Mouse (Mus musculus): Measurements from ENCODE around the gene Gpn3. TPM values are rescaled to one million over a fixed set of nuclear protein-coding genes. Genes with fewer than 3 reads are reported as not detected.
"Not testable (repeated sequence)": the region's sequence is repeated elsewhere in the genome, so short reads cannot be mapped to it uniquely, and the experiment has no call there.

Gpn3 gene
- total RNA-seq, 2 experiments from 2014 or later = 15.2 to 30.2 TPM

- ATAC-seq (replicated peaks; ENCODE audit: low FRiP score, poor library complexity, severe bottlenecking) = no peak
Measured at GRCm38 (mm10) chr5:122414351-122414750, 42.7 kb downstream of the Gpn3 start.

DNA sequence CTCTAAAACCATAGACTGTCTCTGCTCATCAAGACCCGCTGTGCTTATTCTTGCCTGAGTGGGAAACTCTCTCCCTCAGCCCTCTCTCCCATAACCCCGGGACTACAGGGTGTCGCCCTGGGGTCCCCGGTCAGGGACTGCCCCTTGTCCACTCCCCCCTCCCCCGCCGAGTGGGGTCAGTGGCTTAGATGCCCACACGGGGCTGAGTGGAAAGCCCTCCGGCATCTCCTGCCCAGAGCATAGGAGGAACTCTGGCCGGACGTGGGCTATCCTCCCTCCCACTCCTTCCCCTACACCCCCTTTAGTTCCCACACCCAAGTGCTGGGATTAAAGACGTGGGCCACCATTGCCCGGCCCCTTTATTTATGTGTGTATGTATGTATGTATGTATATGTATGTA is 43.8 kb downstream of the Gpn3 start:
- no peak for ATAC-seq (replicated peaks; ENCODE audit: low FRiP score, poor library complexity, severe bottlenecking)

- ATAC-seq (replicated peaks; ENCODE audit: low FRiP score, poor library complexity, severe bottlenecking) = not testable (repeated sequence)
Measured at GRCm38 (mm10) chr5:122420676-122421075, 49.0 kb downstream of the Gpn3 start.

- 0 out of 2 replicates have a peak, but pooled peaks have one; percentile 12 for ATAC-seq (replicated peaks; ENCODE audit: low FRiP score, poor library complexity, severe bottlenecking)
Measured at GRCm38 (mm10) chr5:122421271-122422068, 49.8 kb downstream of the Gpn3 start, which contains the start of gene Anapc7. Gene Anapc7, plus strand, starts transcription at chr5:122421693.

DNA sequence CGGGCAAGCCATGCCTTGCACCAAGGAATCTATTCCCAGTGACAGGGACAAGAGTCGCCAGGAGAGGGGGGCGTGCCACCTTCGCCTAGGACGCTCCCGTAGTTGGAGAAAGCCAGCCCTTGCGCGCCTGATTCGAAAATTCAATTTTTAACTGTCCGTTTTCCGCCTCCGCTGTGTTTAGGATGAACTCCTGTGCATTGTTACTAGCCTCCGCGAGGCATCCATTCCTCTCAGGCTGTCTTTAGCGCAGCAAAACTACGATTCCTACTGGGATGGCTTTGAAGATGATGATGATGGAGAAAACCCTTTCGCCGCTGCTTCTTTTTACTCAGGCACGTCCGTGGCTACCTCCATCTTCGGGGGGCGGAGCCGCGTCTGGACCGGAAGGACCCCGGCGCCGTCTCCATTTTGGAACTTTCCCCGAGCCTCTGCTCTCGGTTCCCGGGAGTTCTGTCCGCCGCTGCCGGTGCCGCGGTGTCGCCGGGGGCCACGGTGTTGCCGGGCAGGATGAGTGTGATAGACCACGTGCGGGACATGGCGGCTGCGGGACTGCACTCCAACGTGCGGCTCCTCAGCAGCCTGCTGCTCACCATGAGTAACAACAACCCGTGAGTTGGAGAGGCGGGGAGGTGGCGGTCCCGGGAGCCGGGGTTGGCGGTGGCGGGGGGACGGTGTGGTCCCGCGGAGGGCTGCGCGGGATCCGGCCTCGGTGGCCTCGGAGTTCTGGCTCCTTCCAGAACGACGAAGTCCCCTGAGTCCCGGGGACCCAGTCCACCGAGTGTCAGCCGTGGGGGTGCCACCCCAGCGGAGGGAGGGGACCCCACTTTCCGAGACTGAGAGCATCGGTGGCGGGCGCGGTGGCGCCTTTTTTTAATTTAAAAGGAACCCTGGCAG is 50.6 kb downstream of the Gpn3 start:
- peak; percentile 95 for ATAC-seq (replicated peaks; ENCODE audit: low FRiP score, poor library complexity, severe bottlenecking)

DNA sequence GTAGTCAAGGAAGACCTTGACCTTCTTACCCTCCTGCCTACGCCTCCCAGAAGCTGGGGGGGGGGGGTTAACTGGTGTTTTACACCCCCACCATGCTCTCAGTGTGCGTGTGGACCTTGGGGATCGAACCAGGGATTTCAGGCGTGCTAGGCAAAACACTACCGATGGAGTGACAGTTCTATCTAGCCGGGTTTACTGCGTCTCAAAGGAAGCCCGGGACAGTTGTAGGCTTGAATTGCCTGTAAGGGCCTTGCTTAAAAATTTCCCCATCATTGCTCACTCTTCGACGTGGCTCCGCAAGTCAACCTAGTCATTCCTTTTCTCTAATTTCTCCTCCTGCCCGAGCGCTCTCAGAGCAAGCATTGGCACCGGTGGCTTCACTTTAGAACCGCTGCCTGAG is 51.4 kb downstream of the Gpn3 start:
- ATAC-seq (replicated peaks; ENCODE audit: low FRiP score, poor library complexity, severe bottlenecking) = no peak

GRCm38 (mm10) chr5:122425550-122425949 is 53.9 kb downstream of the Gpn3 start:
- ATAC-seq (replicated peaks; ENCODE audit: low FRiP score, poor library complexity, severe bottlenecking) = no peak

DNA sequence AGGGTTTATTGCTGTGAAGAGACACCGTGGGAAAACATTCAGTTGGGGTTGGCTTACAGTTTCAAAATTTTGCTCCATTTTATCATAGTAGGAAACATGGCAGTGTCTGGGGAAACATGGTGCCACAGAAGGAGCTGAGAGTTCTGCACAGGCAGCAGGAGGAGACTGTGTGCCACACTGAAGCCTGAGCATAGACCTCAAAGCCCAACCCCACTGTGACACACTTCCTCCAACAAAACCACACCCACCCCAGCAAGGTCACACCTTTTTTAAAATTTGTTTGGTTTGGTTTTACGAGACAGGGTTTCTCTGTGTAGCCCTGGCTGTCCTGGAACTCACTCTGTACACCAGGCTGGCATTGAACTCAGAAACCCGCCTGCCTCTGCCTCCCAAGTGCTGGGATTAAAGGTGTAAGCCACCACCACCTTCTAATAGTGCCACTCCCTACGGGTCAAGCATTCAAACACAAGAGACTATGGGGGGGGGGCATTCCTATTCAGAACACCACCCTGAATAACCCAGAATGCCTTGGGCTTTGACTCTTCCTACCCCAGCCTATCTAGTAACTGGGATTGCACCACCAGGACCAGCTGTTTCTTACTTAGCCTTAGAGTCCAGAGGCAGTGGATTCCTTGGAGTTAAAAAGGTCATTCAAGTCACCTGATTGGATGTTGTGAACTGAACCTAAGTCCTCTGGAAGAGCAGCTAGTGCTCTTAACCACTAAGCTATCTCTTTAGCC is 58.5 kb downstream of the Gpn3 start:
- no peak for ATAC-seq (replicated peaks; ENCODE audit: low FRiP score, poor library complexity, severe bottlenecking)

DNA sequence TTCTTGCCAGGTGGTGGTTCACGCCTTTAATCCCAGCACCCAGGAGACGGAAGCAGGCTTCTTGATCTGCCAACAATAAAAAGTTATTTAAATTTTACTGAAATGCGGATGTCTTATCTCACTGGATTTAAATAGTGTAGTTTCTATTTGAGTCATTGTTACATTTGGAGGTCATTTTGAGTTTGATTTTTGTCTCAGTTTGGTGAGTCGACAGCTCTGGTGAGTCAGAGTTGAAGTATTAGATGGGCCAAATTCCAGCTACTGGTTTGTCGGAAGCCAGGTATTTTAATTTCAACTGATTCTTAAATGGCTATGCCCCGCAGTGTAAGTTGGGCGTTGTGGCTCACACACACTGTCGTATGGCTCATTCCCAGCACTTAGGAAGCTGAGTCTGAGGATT is 59.5 kb downstream of the Gpn3 start:
- ATAC-seq (replicated peaks; ENCODE audit: low FRiP score, poor library complexity, severe bottlenecking) = no peak

Other genes starting within 250 kb of the Gpn3 start
- gene Ccdc63, start 231.1 kb upstream of the Gpn3 start, total RNA-seq (2015; ENCODE audit: low replicate concordance) = not detected in 2 replicates
- gene Ccdc63, start 231.1 kb upstream of the Gpn3 start, total RNA-seq (2017; ENCODE audit: low replicate concordance) = not detected in 2 replicates
- 310 and 340 TPM in 2 replicates for gene Ppp1cc, start 213.6 kb upstream of the Gpn3 start, total RNA-seq (2015; ENCODE audit: low replicate concordance)
- 91.1 and 263 TPM in 2 replicates for gene Ppp1cc, start 213.6 kb upstream of the Gpn3 start, total RNA-seq (2017; ENCODE audit: low replicate concordance)
- gene Hvcn1, start 165.1 kb upstream of the Gpn3 start, total RNA-seq (2015; ENCODE audit: low replicate concordance) = 24.9 and 29.8 TPM in 2 replicates
- gene Hvcn1, start 165.1 kb upstream of the Gpn3 start, total RNA-seq (2017; ENCODE audit: low replicate concordance) = 15.7 and 17.3 TPM in 2 replicates
- gene Tctn1, start 107.4 kb upstream of the Gpn3 start, total RNA-seq (2015; ENCODE audit: low replicate concordance) = 16.2 and 19.7 TPM in 2 replicates
- 8.7 and 39.3 TPM in 2 replicates for gene Tctn1, start 107.4 kb upstream of the Gpn3 start, total RNA-seq (2017; ENCODE audit: low replicate concordance)
- 0.72 and 2.5 TPM in 2 replicates for gene Pptc7, start 87.5 kb upstream of the Gpn3 start, total RNA-seq (2015; ENCODE audit: low replicate concordance)
- gene Pptc7, start 87.5 kb upstream of the Gpn3 start, total RNA-seq (2017; ENCODE audit: low replicate concordance) = 5.8 and 6.2 TPM in 2 replicates
- 0.36 TPM in 1 of 2 replicates, not detected in the other for gene Rad9b, start 17.6 kb upstream of the Gpn3 start, total RNA-seq (2015; ENCODE audit: low replicate concordance)
- 0.15 and 4.1 TPM in 2 replicates for gene Rad9b, start 17.6 kb upstream of the Gpn3 start, total RNA-seq (2017; ENCODE audit: low replicate concordance)
- gene Vps29, start 17.5 kb upstream of the Gpn3 start, total RNA-seq (2015; ENCODE audit: low replicate concordance) = 40.2 and 62.7 TPM in 2 replicates
- 15.1 and 32.0 TPM in 2 replicates for gene Vps29, start 17.5 kb upstream of the Gpn3 start, total RNA-seq (2017; ENCODE audit: low replicate concordance)
- 10.8 and 20.1 TPM in 2 replicates for gene Fam216a, start 488 bp downstream of the Gpn3 start, total RNA-seq (2015; ENCODE audit: low replicate concordance)
- gene Fam216a, start 488 bp downstream of the Gpn3 start, total RNA-seq (2017; ENCODE audit: low replicate concordance) = 10.4 and 19.4 TPM in 2 replicates
- gene Arpc3, start 20.0 kb downstream of the Gpn3 start, total RNA-seq (2015; ENCODE audit: low replicate concordance) = 115 and 159 TPM in 2 replicates
- 270 and 286 TPM in 2 replicates for gene Arpc3, start 20.0 kb downstream of the Gpn3 start, total RNA-seq (2017; ENCODE audit: low replicate concordance)
- 14.1 and 26.4 TPM in 2 replicates for gene Anapc7, start 49.8 kb downstream of the Gpn3 start, total RNA-seq (2015; ENCODE audit: low replicate concordance)
- 22.3 and 34.3 TPM in 2 replicates for gene Anapc7, start 49.8 kb downstream of the Gpn3 start, total RNA-seq (2017; ENCODE audit: low replicate concordance)
- gene Atp2a2, start 130.3 kb downstream of the Gpn3 start, total RNA-seq (2015; ENCODE audit: low replicate concordance) = 73.2 and 84.3 TPM in 2 replicates
- gene Atp2a2, start 130.3 kb downstream of the Gpn3 start, total RNA-seq (2017; ENCODE audit: low replicate concordance) = 106 and 160 TPM in 2 replicates
- gene Ift81, start 242.6 kb downstream of the Gpn3 start, total RNA-seq (2015; ENCODE audit: low replicate concordance) = not detected in 2 replicates
- 0.39 TPM in 1 of 2 replicates, not detected in the other for gene Ift81, start 242.6 kb downstream of the Gpn3 start, total RNA-seq (2017; ENCODE audit: low replicate concordance)

All from erythroid progenitor cell, adult 5-6 weeks (primary cell).